Mouse (Mus musculus) midbrain, embryonic 16.5 days (tissue): ENCODE results near the gene Scn5a. TPM values are rescaled to one million over a fixed set of nuclear protein-coding genes. Genes with fewer than 3 reads are reported as not detected.

ENCODE experiments used
- ATAC-seq: fragments of 200-750 bp; cut with Nextera tagmentation; 2 replicates; pipeline ENCODE4 v1.8.0; 2017; ENCODE audit warnings: moderate TSS enrichment
- H3K27ac ChIP-seq: fragments of 300-500 bp; sonication (generic); 2 replicates; pipeline ENCODE4 v1.5.1; 2014; ENCODE audit warnings: mild to moderate bottlenecking, low read length, mixed read lengths
- H3K27me3 ChIP-seq: fragments of 300-500 bp; sonication (generic); 2 replicates; pipeline ENCODE4 v1.6.1; 2014; ENCODE audit warnings: low read depth, low read length, mixed read lengths; ENCODE audit not compliant: control insufficient read depth, insufficient read depth
- H3K36me3 ChIP-seq: fragments of 300-500 bp; sonication (generic); 2 replicates; pipeline ENCODE4 v1.6.1; 2014; ENCODE audit warnings: mild to moderate bottlenecking, low read length, moderate library complexity, mixed read lengths; ENCODE audit not compliant: control insufficient read depth, insufficient read depth
- H3K4me1 ChIP-seq: fragments of 300-500 bp; sonication (generic); 2 replicates; pipeline ENCODE4 v1.6.1; 2014; ENCODE audit warnings: mild to moderate bottlenecking, low read length, mixed read lengths; ENCODE audit not compliant: control insufficient read depth, insufficient read depth
- H3K4me2 ChIP-seq: fragments of 300-500 bp; sonication (generic); 2 replicates; pipeline ENCODE4 v1.6.1; 2014; ENCODE audit warnings: mild to moderate bottlenecking, low read length, mixed read lengths
- H3K4me3 ChIP-seq: fragments of 300-500 bp; sonication (generic); 2 replicates; pipeline ENCODE4 v1.5.1; 2014; ENCODE audit warnings: low read depth, mild to moderate bottlenecking, low read length, moderate library complexity, mixed read lengths
- H3K9ac ChIP-seq: fragments of 300-500 bp; sonication (generic); 2 replicates; pipeline ENCODE4 v1.6.1; 2014; ENCODE audit warnings: low read depth, low read length, mixed read lengths
- H3K9me3 ChIP-seq: fragments of 300-500 bp; sonication (generic); replicated peaks from 2 replicates; pipeline ENCODE4 v1.6.1; 2014; ENCODE audit warnings: mild to moderate bottlenecking, low read length, mixed read lengths; ENCODE audit not compliant: control insufficient read depth, poor library complexity, severe bottlenecking
- WGBS: fragments of 180-500 bp; shearing (Covaris S2); extraction: QIAGEN DNeasy Blood & Tissue Kit; methylation state at CpG from one replicate; pipeline ENCODE4 v1.1.7; 2014; 5-methylcytosine and 5-hydroxymethylcytosine counted together
- polyA plus RNA-seq: library from polyadenylated mRNA; unstranded; fragments of >200 nt; fragmentation: Nextera tagmentation; extraction: Ambion mirVana; gene quantifications from 2 replicates; pipeline ENCODE4 v1.2.1, GENCODE M21; 2015

The Scn5a gene
- polyA plus RNA-seq = 0.29 and 0.40 TPM in 2 replicates

DNA sequence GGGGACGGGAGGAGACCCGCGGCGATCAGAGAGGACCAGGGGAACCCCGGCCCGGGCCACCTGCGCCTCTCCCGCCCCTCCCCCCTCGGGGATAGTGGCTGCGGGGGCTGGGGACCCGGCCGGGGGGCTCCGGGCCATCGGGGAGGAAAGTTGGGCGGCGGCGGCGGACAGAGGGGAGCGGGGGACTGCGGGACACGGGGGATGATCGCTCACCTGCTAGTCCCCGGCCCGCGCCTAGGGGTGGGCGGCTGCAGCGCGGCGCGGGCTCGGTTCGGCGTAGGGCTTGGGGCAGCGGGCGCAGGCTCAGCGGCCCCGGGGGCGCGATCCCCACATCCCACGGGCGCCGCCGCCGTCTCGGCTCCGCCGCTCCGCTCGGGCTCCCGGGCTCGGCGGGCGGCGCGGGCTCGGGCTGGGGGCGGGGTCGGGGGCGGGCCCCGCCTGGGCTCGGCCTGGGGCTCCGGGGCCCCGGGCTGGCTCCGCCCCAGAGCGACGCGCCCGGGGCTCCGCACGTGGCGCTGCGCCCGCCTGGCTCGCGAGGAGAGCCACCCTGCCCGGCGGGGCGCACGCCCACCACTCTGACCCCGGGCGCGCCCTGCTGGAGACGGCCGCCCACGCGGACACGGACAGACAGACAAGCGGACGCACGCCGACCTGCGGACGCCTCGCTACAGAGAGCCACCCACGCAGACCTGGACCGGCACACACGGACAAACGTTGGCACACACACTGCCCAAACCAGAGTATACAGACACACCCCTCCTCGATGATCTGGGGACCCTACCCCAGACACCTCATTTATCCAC lies at the start of gene Scn5a:
Gene Scn5a (minus strand): TSS at position 381 of the 803 bp plus-strand sequence.
- Histone ChIP-seq H3K27ac (no peak within 1 kb of the TSS), H3K27me3 (peaks cover 75% of the 10 kb centered on the region), H3K9ac (peak within 1 kb of the TSS; percentile 35), H3K4me1 (peaks cover 10% of the 10 kb centered on the region), H3K4me2 (peak within 1 kb of the TSS; percentile 78), H3K9me3 (no peaks in the 10 kb centered on the region), H3K36me3 (no peaks in the 10 kb centered on the region), H3K4me3 (peak within 1 kb of the TSS; percentile 49)
- WGBS = under 1% methylated on average over 53 of the region's 99 CpGs
- peak; percentile 46; the same call in 1 of the 2 replicates for ATAC-seq

DNA sequence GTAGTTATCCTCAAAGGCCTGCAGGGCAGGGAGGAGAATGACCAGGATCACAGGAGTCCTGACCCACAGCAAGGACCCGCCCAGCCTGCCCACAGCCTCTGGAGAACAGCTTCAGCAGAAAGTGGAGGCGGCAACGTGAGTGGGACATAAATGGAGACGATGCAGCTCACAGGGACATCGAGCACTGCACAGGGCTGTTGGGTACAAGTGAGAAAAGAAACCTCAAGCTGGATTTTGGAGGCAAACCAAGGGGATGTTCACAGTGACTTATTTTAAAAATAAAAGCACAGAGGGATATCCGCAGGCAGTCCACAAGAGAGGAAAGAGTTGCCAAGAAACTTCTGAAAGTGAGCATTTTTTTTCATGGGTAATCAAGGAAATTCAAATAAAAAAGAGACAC lies 48.4 kb upstream of the Scn5a start:
- Histone ChIP-seq H3K27me3 (no peaks in the 10 kb centered on the region), H3K9ac (no peak overlapping the region), H3K9me3 (no peaks in the 10 kb centered on the region), H3K27ac (no peak overlapping the region), H3K4me3 (no peak overlapping the region), H3K36me3 (no peaks in the 10 kb centered on the region), H3K4me2 (no peak overlapping the region), H3K4me1 (no peaks in the 10 kb centered on the region; the same call in 1 of the 2 replicates)
- 83% methylated on average over 6 of the region's 6 CpGs for WGBS
- no peak for ATAC-seq

DNA sequence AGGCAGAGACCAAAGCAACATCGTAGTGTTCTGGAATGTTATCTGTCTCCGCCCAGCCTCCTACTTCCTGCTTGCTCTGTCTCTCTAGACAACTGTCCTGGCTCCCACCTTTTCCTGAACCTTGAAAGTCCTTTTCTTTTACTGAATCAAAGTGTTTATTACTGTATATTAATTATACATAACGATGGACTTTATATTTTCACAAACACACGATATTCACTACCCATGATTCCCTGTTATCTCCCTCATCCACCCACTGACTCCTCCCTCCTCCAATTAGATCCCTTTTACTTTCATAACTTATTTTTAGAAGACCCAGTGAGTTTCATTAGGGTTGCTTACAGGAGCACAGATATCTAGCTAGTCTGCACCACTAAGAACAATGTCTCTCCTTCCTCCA lies 45.3 kb upstream of the Scn5a start:
- Histone ChIP-seq H3K9ac (no peak overlapping the region), H3K27me3 (no peaks in the 10 kb centered on the region), H3K27ac (no peak overlapping the region), H3K4me2 (no peak overlapping the region), H3K4me3 (no peak overlapping the region), H3K4me1 (no peaks in the 10 kb centered on the region), H3K36me3 (no peaks in the 10 kb centered on the region), H3K9me3 (no peaks in the 10 kb centered on the region)
- no peak for ATAC-seq
- whole genome bisulfite sequencing = 87% methylated on average over 4 of the region's 4 CpGs

DNA sequence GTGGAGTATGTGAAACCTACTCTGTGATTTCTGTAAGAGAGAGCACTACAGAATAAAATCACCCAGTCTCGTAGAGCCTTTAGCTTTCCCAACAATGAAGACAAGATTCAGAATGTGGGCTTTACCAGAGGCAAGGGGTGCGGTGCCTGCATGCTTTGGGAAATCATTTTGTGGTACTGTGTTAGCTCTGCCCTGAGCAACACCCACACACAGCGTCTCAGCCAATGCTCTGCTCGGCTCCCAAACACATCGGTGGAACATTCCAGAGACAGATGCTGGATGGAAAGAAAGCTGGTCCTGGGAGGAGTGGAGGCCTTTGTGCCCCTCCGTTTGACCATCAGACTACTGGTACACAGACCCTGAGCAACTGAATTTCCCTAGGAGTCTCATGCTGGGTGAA lies 36.0 kb upstream of the Scn5a start:
- Histone ChIP-seq H3K4me3 (no peak overlapping the region), H3K4me1 (no peaks in the 10 kb centered on the region), H3K27me3 (no peaks in the 10 kb centered on the region), H3K27ac (no peak overlapping the region), H3K9ac (no peak overlapping the region), H3K36me3 (no peaks in the 10 kb centered on the region), H3K9me3 (no peaks in the 10 kb centered on the region), H3K4me2 (no peak overlapping the region)
- no peak for ATAC-seq
- 83% methylated on average over 6 of the region's 6 CpGs for WGBS

DNA sequence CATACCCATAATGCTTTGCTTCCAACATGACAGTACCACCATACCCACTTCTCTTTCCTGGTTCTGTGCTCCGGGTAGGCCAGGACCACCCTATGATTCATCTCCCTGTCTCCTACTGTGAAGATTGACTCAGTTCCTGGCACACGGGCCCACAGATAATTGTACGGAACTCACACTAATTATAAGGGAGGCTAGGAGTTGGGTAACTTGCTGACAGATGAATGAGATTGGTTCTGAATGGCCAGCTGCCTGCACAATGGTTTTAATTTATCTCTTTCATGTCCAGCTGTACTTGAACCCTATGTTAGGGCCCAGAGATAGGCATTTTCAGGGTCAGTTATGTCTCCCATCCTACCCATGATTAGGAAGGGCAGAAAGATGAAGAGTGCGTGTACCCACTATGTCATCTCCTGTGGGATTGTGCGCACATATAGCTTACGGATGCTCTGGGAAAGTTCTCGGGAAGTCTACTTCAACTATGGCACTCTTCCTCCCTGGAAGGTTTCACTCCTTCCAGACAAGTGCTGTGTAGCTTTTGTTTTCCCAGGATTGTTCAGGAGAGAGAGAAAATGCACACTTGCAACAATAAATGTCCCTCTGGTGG lies 31.8 kb upstream of the Scn5a start:
- no peaks in the 10 kb centered on the region for H3K27me3 ChIP-seq
- H3K4me3 ChIP-seq = no peak overlapping the region
- WGBS = 91% methylated on average over 7 of the region's 7 CpGs
- H3K4me1 ChIP-seq = no peaks in the 10 kb centered on the region
- H3K9me3 ChIP-seq = no peaks in the 10 kb centered on the region
- no peak overlapping the region for H3K27ac ChIP-seq
- no peak overlapping the region for H3K4me2 ChIP-seq
- H3K9ac ChIP-seq = no peak overlapping the region
- no peak for ATAC-seq
- H3K36me3 ChIP-seq = no peaks in the 10 kb centered on the region

DNA sequence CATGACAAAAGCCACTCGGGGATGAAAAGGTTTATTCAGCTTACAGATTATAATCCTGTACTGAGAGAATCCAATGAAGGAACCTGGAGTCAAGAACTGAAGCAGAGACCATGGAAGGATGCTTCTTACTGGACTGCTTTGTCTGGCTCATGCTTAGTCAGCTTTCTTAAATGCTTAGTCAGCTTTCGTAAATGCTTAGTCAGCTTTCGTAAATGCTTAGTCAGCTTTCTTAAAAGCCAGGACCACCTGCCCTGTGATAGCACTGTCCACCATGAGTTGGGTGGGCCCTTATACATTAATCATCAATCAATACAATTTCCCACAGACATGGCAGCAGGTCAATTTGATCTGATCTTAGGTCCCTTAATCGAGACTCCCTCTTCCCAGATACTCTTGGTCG lies 28.1 kb upstream of the Scn5a start:
- WGBS = 93% methylated on average over 5 of the region's 5 CpGs
- no peak overlapping the region for H3K27ac ChIP-seq
- H3K9ac ChIP-seq = no peak overlapping the region
- H3K4me1 ChIP-seq = no peaks in the 10 kb centered on the region
- no peaks in the 10 kb centered on the region for H3K9me3 ChIP-seq
- ATAC-seq = no peak
- H3K4me2 ChIP-seq = no peak overlapping the region
- H3K27me3 ChIP-seq = no peaks in the 10 kb centered on the region
- H3K36me3 ChIP-seq = no peaks in the 10 kb centered on the region
- H3K4me3 ChIP-seq = no peak overlapping the region

DNA sequence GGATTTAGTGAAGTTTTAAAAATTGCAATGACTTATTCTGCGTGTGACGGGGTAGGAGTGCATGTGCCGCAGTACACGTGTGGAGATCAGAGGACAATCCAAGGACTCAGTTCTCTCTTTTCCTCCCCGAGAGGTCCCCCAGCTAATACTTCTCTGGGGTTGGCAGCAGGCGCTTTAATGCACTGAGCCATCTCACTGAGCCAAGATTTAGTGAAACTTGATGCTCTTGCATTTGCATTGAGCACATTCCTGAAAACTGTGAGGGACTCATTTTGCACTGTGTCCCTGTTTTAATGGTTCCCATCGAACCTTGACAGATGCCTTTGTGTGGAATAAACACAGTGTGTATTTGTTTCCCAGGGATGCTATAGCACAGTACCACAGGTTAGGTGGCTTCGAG lies 25.8 kb upstream of the Scn5a start:
- ATAC-seq = no peak
- 71% methylated on average over 8 of the region's 8 CpGs for WGBS
- H3K27me3 ChIP-seq = no peaks in the 10 kb centered on the region

DNA sequence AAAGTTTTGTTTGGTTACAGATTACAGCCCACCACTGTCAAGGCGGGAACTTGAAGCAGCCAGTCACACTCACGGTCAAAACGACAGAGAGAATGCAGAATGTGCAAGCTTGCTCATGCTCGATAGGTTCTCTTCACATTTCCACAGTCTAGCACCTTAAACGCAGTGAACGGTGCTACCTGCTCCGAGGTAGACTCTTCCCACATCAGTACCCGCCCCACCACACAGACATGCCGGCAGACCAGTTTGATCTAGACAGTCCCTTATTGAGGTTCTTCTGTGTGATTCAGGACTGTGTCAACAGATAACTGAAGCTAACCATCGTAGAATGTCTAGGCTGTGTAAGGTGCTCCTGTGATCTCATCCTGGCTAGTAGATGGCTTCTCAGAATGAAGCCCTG lies 19.7 kb upstream of the Scn5a start:
- Histone ChIP-seq H3K27me3 (no peaks in the 10 kb centered on the region), H3K36me3 (no peaks in the 10 kb centered on the region), H3K9ac (no peak overlapping the region), H3K27ac (no peak overlapping the region), H3K4me2 (no peak overlapping the region), H3K4me1 (no peaks in the 10 kb centered on the region), H3K9me3 (no peaks in the 10 kb centered on the region), H3K4me3 (no peak overlapping the region)
- ATAC-seq = no peak
- 90% methylated on average over 10 of the region's 10 CpGs for WGBS

More for the DNA sequence above, 25.8 kb upstream of the Scn5a start:
- H3K27ac ChIP-seq = no peak overlapping the region
- H3K4me2 ChIP-seq = no peak overlapping the region
- no peak overlapping the region for H3K4me3 ChIP-seq
- no peaks in the 10 kb centered on the region for H3K9me3 ChIP-seq
- H3K4me1 ChIP-seq = no peaks in the 10 kb centered on the region
- no peaks in the 10 kb centered on the region for H3K36me3 ChIP-seq
- no peak overlapping the region for H3K9ac ChIP-seq

DNA sequence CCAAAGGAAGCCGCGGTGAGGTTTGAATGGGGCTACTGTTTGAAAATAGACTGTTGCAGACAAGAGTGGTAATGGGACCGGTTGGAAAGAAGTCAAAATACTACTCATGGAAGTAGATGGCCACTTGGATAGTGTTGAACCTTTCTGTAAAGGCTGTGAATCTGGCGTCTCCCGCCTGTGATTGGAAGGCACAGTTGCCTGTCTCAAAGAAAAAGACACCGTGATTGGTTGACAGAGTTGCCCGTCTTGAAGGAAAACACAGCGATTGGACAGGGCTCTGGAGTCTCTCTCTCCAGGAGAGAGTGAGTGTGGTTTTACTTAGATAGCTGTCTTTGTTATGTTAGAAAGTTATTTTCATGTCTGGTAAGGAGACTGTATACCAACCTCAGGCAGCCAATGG lies 18.5 kb upstream of the Scn5a start:
- Histone ChIP-seq H3K4me2 (no peak overlapping the region), H3K4me3 (no peak overlapping the region), H3K36me3 (no peaks in the 10 kb centered on the region), H3K27me3 (no peaks in the 10 kb centered on the region), H3K9me3 (no peaks in the 10 kb centered on the region), H3K9ac (no peak overlapping the region), H3K27ac (no peak overlapping the region), H3K4me1 (no peaks in the 10 kb centered on the region)
- WGBS = 84% methylated on average over 8 of the region's 8 CpGs
- no peak for ATAC-seq
